Mouse (Mus musculus): ENCODE data around the gene Svs1.

Gene Svs1

DNA sequence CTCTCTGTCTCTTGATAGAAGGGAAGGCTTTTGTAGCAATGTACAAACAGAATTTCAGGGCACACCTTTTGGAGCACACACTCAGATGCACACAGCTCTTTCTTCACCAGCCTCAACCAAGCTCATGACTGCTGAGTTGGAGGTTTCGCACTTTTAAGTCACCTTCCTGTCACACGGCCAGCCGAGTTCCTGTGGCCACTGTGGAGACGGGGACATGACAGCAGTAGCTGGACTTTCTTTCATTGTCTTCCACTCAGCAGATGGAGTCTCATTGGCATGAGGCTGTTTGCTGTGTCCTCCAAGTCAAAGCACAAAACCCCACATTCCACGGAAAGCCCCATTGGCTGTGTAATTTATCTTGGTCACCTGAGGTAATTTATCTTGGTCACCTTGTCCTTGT, 24.5 kb downstream of the Svs1 start:
- no peak for DNase-seq (ENCODE audit: low spot score)

DNA sequence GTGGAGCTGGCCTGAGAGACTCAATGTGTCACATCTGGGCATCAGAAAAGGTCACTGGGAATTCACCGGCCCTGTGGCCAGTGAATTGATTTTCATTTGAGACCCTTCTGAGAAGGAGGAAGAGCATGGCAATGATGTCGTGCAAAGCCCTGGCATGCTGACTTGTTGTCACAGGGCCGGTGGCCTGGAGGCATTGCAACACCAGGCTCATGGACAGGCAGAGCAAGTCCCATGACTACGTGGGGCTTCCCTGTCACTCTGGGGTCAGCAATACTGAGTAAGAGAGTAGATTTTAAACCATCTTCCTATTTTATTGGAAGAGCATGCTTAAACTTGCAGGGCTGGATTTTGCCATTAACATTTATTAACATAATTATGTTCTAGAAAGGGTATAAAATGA, 26.4 kb downstream of the Svs1 start:
- DNase-seq (ENCODE audit: low spot score) = no peak

DNA sequence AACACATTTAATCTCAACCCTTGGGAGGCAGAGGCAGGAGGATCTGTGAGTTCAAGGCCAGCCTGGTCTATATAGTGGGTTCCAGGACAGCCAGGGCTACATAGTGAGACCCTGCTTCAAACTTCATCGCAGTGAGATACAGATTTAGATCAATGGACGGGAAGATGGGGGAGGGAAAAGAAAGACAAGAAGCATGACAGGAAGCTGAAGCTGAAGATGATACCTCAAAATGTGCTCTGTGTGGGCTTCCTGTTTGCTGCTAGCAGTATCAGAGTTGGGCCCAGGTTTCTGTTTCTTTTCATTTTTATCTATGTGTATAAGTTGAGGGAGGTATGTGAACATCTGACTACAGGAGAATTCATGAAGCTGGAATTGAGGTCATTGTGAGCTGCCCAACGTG, 26.8 kb downstream of the Svs1 start:
- no peak for DNase-seq (ENCODE audit: low spot score)

DNA sequence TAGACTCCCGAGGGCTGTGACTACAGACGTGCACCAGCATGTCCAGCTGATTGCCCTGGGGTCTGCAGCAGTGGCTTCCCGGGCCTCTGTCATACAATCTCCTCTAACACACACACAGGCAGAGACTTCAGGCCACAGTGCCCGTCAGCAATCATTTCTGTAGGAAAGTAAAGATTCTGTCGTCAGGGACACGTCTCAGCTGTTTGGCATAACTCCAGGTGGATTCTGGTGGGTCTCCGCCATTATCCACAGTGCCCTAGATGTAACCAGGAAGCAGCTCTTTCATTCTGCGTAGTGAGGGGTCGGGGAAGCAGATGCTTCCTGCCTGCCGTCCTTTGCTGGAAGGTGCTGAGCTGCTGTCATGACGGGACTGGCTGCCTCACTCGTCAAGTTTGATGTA, 30.5 kb downstream of the Svs1 start:
- no peak for DNase-seq (ENCODE audit: low spot score)

DNA sequence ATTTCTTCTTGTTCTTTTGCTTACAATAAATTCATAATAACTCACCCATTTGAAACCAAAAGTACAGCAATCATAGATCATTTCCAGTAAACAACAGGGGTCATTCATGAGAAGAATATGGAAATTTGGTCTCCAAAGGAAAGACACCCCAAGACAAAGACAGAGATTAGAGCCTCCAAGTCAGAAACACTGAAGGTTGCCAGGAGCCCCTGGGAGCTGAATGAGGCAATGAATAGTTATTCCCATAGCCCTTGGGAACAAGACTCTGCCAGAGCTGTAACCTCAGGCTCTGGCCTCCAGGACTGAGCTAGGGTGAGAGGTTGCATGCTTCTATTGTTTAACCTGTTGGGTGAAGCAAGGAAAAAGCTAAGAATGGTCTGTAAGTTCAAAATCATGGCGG, 32.7 kb downstream of the Svs1 start:
- no peak for DNase-seq (ENCODE audit: low spot score)

DNA sequence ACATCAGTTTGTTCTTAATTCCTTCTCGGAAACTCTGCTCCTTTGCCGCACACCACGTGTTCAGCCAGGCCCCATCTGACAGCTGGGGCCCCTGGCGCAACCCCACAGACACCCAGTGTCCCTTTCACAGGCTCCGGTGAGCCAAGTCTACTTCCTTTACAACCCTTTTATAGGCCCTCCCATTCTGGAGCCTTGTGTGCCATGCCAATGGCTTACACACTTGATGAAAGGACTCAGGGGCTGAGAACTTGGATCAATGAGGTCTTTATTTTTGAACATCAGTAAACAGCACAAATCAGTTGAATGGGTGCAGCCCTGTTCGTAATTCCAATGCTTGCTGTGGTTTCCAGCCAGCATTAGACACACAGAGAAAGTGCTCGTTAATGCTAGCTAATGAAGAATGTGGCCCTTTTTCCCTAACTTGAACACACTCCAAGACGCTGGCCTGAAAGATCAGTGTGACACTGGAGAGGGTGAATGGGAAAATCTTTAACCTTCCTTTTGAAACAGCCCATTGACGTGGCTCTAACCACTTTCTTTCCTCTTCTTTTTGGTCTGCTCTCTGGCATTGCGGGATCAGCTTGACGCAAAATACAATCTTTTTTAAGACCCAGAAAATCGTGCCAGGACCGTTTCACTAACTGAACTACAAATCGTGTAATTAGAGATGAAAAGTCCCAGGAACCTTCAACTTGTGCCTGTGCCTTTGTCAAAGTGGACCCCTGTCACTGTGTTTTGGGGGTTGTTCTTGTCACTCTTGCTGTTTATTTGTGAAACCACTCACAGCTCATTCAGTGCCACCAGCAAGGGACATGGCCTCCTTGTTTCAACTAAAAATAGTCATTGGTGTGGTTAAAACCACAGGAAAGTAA, 34.7 kb downstream of the Svs1 start:
- no peak for DNase-seq (ENCODE audit: low spot score)

DNA sequence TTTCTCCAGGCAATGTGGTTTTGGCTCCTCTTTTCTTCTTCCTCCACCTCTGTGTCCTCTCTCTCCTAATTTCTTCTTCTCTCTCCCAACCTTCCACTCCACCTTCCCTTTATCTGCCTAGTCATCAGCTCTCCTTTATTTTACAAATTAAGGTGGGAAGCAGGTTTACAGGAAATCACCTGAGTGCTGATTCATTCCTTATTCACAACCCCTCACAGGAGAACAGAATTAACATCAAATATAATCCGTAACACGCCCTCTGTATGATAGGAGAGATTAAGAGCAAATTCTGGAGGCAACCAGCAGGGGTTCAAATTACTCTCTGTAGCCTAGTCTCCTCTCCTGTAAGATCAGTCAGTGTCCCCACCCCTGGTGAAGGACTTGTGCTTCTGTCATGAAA, 35.7 kb downstream of the Svs1 start:
- DNase-seq (ENCODE audit: low spot score) = no peak

DNA sequence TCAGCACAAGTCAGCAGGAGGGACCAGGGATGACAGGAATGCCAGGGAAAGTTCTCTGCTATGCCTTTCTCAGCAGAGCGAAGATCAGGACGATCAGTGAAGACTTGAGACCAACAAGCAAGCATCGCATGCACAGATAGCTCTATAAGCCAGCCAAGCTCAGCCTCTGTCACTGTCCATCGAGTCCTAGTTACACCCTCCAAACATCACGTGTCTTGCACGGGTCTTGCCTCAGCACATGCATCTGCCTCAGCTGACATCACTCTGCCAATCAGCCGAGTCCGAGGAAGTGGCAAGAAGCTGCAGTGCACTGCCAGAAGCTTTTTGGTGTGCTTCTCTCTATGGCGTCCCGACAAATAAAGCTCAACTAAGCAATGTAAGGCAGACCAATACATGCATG, 36.7 kb downstream of the Svs1 start:
- no peak for DNase-seq (ENCODE audit: low spot score)

DNA sequence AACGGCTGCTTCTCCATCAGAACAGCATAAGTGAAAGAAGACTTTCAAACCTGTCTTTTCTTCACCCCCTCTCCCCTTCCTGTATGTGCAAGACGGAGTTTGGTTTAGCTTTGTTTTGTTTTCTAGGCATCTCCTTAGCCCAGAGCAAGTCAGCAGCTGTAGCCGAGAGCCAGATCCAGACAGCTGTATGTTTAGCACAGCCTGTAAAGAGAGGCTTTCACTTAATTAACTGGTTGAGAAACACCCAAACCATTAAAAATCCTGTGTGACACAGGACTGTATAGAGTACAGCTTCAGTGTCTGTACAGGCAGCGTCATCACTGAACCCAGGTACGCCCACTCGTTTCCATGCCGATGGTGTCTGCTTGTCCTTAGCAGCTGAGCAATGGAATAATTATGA, 38.6 kb downstream of the Svs1 start:
- no peak for DNase-seq (ENCODE audit: low spot score)

DNA sequence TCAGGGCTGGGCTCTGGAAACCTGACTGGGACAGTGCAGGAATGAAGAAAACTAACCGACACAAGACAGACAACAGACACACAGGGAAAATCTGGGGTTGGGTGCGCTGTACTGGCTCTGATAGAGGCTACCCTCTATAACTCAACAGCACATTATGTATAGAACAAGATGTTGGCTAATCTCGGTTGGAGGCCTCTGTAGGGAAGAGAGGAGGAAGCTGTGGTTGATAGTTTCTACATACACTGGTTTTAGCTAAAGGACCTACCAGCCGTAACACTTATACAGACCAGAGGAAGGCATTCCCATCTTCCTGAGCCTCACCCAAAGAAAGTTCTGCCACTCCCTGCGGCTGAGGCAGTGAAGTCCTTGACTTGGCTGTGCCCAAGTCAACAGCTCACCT, 39.8 kb downstream of the Svs1 start:
- no peak for DNase-seq (ENCODE audit: low spot score)

DNA sequence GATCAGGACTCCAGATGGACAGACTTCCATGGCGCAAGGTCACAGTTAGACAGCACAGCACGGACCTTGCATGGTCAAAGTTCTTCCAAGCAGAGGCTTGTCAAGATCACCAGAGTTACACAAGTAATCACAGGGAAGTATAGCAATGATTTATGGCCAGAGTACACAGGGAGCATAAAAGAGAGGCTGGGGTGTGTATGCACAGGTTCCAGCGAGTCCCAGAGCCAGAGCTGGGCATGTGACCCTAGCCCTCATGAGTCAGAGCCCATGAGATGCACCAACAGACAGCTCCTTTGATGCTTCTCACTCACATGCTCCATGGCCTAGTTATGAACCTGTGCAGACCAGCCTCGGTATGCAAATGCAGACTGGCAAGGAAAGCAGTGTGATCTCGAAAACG, 41.4 kb downstream of the Svs1 start:
- DNase-seq (ENCODE audit: low spot score) = no peak

DNA sequence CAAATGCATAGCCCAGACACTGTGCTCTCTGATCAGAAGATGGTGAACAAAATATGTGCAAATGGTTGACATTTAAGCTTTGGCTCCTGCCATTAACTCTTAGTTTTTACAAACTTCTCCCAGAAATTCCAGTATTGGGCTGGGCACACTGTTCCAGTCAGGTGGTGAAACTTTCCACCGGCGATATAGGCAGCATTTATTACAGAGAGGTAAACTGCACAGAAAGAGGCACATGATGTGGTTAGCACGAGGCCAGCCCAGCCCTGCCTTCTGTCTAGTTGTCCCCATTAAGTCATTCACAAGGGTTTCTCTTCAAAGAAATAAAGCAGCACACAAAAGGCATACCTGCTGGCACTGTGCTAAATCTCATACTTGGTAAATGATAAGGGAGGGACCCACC, 42.0 kb downstream of the Svs1 start:
- DNase-seq (ENCODE audit: low spot score) = no peak

DNA sequence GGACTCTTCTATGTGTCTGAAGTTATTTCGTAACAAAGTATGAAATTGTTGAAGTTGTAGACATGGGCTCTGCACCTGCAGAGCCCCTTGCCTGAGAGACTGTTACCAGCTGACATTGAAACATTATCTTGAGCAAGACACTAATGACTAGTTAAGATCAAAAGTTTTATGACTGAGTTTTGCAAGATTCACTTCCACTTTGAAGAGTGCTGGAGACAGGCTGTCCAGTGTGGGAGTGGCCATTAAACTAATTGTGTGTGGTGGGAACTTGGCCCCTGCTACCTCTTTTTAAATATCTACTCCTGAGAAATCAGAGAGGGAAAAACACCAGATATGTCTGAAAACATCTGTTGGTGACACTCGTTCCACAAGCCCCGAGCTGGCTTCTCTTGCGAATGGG, 44.6 kb downstream of the Svs1 start:
- no peak for DNase-seq (ENCODE audit: low spot score)

DNA sequence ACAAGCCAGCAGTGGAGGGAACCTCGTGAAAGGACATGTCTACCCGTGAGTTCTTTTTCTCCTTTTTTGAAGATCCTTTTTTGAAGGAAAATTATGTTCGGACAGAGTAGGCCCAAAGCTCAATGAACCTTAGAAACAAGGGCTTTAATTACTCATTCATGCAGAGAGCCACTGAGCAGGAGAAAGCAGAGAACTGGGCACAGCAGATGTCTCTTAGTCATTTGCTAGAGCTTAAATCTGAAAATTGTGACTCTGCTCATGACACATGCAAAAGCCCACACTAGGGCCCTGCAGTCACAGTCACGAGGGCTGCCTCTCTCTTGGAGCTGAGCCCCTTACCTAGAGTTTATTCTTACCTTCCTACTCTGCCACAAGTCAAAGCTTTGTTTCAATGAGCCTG, 46.1 kb downstream of the Svs1 start:
- DNase-seq (ENCODE audit: low spot score) = no peak

DNA sequence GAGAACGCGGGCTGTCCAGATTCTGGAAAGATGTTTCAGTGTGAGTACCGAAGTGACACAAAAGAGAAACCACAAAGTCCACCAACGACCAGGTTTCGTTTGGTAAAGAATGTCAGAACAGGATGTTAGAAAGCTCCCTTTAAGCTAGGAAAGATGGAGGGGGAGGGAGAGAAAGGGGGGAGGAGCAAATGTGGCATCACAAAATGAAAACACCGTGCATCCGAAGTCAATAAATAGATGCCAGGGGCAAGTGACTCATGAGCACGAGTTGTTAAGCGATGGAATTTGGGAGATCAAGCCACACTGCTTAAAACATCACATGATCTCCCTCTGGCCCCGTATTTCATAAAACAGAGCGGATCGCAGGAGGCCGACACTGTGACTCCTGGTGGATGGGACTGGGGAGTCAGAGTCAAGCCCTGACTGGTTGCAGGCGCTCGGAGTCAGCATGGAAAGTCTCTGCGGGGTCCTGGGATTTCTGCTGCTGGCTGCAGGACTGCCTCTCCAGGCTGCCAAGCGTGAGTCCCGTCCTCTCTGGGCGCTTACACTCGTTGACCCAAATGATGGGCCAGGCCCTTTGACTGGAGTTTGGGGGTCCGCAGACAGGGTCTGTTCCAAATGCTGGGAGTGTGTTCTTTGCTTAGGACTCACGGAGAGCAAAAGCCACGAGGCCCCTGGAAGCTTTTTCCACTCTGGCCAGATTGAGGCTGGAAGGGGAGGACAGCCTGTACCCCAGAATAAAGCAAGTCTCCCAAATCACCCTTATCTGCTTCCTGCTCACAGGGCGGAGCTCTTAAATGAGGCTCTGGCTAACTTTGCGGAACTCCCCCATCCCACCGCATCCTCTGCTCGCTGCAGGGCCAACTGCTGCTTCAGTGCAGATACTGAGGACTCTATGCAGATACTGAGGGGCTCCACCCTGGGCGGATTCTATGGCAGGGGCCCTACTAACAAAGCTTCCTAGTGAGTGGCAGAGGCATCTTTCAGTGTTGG, 49.9 kb downstream of the Svs1 start, which contains the start of gene Gpnmb:
Gene Gpnmb, plus strand, starts transcription at position 272 of the 993 bp plus-strand sequence.
- no peak for DNase-seq (ENCODE audit: low spot score)

DNA sequence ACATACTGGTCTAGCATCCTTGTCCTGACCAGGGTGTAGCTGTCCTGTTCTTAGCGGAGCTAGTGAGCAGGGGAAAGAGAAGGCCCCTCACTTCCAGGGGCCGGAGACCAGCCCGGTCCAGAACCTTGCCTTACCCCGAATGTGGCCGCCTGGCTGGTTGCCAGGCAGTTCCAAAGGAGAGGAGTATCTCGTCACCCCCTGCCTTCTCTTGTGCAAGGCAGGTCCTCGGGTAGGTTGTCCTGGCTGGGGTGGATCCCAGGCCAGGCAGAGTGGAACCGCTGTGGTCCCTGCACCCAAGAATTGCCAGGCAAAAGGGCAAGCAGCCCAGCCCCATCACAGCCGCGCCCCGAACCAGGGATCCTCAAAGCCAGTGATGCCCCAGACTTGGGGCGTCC, 50.6 kb downstream of the Svs1 start:
- DNase-seq (ENCODE audit: low spot score) = no peak

DNA sequence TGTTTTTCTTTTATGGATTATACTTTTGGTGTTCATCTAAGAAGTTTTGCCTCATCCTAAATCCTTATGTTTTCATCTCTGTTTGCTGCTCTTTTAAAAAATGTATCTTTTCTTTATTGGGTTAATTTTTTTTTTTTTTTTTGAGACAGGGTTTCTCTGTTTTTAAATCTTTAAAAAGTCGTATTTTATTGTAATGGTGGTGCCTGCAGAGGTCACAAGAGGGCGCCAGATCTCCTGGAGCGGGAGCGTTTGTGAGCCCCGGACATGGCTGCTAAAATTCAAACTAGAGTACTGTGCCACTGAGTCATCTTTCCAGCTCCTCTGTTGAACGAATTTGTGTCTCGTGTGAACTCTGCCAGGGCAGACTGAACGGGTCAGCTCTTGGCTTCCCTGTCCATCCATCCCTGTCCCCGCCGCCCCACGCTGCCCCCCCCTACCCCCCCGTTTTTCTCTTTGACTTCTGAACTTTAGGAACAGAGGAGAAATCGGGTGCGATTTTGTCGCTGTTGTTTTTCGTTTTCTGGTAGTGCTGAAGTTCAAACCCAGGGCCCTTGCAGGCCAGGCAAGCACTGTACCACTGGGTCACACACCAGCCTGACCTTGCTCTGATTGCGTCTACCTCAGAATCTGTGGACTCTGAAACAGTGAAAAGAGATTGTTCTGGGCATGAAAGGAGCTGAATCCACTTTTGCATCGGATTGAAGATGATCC, 53.0 kb downstream of the Svs1 start:
- DNase-seq (ENCODE audit: low spot score) = peak; percentile 84
